Mouse (Mus musculus) embryo, embryonic 11.5 days (tissue): ENCODE measurements around the gene Cenpa.
"Not testable (repeated sequence)": the region's sequence is repeated elsewhere in the genome, so short reads cannot be mapped to it uniquely, and the experiment has no call there.

Source experiments
- DNase-seq: peaks from one replicate; pipeline ENCODE4 v3.0.0-alpha.2; 2012; ENCODE audit warnings: low read depth, low spot score

Cenpa gene

DNA sequence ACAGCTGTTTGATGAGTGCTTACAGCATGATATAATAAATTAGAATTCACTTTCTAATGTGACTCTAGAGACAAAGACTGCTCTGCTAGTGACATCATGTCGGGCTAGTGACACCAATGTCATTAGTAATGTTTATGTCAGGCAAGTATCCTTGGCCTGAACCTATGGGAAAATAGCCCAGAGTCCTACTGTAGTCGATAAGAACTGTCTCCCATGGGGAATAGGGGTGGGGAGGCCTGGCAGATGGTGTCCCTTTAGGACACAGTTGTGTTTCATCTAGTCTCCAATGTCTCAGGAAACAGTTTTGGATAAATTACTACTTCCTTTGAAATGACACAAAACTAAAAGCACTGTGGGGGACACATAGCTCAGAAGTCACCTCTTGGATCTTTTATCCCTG is 20.5 kb upstream of the Cenpa start:
- no peak for DNase-seq

DNA sequence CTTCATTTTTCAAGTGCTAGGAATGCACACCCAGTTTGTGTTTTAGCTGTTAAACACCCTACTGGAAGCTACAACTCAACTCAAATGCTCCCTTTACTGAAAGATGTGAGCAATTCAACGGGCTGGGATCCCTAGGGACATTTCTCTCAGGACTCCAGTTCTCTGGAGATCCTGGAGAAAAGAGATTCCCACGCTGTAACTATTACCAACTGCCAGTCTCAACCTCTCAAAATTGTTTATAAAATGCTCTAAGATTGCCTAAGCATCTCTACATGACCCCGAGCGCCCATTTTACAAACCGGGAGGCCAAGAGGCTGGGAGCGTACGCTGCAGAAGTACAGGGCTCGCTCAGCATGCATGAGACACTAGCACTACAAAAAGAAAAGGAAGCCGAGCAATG is 19.2 kb upstream of the Cenpa start:
- DNase-seq, result no peak

DNA sequence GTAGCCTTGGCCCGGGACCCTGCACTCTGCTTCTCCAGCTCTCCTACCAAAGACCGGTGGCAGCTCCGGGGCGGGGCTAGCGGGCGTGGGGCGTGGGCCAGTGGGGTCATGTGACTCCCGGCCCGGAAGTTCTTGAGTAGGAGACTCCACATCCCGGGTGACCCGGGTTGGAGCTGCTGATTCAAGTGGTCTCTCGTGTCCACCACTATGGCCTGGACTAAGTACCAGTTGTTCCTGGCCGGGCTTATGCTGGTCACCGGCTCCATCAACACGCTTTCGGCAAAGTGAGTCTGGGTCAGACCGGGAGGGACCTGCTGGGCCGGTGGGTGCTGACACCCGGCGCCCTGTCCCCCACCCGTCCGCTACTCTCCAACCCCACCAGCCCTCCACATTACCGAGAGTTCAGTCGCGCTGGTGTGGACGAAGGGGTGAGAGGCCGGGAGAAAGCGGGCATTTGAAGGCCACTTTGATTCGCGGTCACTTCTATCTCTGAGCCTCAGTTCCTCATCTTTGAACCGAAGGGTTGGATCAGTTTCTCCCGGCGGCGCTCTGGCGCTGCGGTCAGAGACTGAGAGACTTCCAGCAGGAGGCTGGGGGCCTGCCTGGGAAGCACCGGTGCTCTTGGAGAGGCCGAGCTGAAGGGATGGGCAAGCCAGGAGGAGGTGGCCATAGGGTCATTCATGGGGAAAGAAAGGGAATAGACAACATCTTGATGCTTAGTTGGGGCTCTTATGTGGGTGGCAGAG is 18.6 kb upstream of the Cenpa start, which contains the start of gene Slc35f6:
Gene Slc35f6, plus strand, starts transcription at position 119 of the 746 bp plus-strand sequence.
- DNase-seq, result peak; percentile 69

DNA sequence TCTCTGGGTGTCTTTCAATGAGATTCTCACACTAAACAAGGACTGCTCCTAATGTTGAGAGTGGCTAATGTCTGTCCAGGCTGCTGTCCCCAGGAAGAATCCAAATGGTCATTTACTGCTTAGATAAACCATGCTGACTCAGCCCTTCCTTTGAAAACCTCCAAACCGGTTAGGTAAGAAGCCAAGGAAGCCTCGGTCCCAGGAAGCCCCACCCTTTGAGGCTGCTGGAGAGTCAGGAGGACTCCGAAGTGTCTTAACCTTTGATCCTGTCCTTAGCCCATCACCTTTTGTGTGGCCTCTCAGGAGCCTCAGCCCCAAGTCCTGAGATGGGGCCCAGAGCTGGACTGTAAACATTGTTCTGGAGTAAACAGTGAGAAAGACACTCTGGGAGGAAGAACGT is 17.0 kb upstream of the Cenpa start:
- DNase-seq, result no peak

DNA sequence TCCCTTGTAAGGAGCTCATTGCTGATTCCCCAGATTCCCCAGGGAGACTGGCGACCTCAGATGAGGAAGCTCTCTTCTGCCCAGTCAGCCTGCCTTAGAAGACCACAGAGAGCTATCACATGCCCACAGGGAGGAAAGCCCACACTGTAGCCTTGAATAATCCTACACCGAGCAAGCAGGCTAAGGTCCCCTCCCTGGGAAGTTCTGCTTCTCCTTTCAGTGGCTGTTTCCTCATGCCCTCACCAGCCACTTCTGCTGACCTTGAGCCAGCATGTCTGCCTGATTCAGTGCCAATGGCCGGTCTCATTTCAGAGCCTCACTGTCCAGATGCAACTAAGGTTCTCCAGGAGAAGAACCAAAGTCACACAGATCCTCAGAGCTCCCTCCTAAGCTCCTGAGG is 15.8 kb upstream of the Cenpa start:
- DNase-seq, result no peak

DNA sequence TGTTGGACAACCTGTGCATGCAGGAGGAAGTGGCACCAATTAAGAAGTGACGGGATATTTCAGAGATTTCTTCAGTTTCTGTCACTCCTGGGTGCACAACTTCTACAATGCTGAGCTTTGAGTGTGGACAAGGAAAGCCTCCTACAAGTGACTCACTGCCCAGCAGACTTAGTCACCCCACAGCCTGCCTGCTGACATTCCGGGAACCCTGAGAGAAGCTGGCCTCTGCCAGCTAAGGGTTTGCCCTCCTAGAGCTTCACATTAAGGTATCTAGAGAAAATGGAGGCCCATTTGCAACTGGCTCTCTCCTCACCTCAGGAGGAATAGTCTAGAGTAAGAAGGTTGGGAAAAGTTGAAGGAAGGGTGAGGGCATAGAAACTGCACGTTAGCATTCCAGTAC is 15.0 kb upstream of the Cenpa start:
- no peak for DNase-seq

DNA sequence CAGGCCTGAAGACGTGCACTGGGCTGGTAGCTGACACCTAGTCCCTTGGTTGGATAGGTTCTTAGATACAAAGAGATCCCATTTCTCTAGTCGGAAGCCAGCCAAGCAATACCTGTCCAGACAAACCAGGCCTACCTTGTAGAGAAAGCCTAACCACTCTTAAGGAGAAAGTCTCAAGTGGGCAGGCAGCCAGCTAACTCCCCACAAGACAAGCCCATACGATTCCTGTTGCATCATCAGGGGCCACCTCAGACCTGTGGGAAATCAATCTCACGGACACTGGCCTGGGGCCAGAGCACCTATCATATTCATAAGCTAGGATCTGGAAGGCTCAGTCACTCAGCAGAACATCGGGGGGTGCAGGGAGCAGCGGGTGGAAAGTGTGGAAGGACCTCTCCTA is 13.3 kb upstream of the Cenpa start:
- no peak for DNase-seq

DNA sequence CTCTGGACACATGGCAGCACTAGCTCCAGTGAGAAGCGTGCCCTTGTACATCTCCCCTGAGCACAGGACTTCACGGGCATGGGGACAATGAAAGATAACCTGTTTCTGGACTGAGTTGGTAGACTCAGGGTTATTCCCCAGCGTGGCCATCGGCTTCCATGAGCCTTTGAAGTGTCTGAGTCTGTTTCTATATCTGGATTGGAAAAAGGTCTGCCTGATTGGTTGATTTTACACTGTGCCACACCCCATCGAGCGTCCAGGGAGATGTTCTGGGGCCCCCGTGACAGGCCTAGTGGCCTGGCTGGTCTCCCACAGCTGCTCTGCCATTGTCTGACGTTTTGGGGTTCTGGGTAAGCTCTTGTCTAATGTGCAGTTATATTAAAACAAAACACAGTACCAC is 11.5 kb upstream of the Cenpa start:
- DNase-seq, result no peak

DNA sequence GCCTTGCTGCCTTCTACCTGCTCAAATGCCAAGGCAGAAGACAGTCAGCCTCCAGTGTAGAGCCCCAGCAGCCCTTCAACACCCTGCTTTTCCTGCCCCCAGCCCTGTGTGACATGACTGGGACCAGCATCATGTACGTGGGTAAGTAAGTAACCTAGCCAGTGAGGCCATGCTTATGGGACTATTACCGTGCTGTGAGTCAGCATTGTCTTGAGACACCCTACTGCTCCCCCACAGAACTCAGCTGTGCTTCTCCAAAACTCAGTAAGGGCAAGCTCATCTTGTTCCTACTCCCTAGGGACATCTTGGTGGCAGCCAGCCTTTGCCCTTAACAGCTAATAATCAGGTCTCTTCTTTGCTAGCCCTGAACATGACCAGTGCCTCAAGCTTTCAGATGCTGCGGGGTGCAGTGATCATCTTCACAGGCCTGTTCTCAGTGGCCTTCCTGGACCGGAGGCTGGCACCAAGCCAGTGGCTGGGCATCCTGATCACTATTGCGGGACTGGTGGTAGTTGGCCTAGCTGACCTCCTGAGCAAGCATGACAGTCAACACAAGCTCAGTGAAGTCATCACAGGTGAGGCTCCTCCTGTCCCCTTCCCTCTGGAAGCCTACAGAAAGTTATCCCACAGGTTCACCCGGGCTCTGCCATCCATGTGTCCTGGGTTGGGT is 10.9 kb upstream of the Cenpa start:
- no peak for DNase-seq

DNA sequence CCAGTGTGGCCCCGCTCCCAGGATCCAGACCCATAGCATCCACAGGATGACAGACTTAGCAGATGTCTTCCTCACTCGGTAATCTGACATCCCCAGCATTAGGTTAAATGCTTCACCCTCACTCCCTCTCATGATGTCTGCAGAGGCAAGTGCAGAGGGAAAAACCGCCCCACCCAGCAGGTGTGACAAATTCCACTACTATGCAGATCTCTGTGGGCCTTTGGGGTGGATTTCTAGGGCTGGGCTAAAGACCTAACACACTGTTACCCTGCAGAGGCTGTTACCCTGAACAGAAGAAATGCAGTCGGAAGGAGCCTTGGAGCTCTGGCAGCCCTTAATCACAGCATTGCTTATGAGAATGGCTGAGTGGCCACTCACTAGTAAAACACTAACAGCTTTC is 7.5 kb upstream of the Cenpa start:
- DNase-seq, result no peak

DNA sequence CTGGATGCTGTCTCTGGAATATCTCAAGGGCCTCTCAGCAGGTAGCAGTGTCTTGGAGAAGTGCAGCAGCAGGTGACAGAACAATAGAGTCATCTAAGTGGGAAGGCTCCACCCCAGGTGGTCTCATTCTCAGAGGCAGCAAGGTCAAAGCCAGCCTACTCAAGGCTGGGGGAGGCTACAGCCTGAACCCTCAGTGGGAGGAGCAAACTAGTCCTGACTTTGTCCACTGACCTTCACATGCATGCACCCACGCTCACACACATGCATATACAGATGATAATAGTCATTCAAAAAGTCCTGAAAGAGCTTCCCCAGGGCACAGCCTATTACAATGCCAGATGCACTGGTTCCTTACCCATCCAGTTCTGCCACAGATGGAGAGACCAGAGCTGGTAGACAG is 6.3 kb upstream of the Cenpa start:
- no peak for DNase-seq

DNA sequence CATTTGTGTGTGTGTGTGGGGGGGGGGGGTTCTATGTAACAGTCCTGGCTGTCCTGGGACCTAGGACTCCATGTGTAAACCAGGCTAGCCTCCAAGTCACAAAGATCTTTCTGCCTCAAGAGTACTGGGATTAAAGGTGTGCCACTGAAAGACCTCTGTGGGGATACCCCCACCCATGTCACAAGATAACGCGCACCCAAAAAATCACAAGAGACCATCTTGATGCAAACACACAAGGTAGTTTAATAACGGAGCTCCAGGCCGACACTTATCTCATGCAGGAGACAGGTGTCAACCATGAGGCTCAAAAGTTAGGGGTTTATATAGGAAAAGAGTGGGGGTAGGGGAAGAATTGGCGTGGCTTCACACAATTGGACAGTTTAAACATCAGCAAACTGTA is 5.8 kb upstream of the Cenpa start:
- DNase-seq, result no peak

DNA sequence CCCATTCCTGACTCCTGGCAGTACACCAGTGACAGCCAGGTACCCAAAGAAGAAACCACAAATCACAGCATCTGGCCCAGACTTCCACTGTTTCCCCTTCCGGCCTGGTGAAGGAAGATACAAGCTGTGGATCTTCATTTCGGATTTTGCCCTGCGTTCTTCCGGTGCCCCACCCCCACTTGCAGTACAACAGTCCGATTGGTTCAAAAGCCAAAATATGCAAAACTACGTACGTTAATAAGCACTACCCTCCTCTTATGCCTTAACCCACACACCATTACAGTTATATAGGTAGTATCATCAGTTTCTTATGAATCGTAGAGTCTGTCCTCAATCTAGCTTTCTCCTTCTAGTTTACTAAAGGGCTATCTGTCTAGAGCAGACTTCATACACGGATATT is 1.2 kb upstream of the Cenpa start:
- no peak for DNase-seq

DNA sequence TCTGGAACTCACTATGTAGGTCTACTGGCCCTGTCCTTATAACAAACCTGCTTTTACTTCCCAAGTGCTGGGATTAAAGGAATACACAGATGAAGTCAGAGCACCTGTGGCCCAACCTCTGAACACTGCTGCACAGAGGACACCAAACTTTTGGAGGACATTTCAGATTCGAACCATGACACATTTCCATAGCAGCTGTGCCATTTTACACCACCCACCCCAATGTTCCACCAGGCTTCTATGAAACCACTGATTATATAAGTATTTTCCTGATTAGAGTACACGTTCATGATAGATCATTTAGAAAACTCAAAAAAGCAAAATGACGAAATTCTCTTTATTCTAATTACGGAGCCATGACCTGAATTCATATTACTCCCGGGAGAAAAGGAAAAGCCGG is 609 bp upstream of the Cenpa start:
- DNase-seq, result no peak

DNA sequence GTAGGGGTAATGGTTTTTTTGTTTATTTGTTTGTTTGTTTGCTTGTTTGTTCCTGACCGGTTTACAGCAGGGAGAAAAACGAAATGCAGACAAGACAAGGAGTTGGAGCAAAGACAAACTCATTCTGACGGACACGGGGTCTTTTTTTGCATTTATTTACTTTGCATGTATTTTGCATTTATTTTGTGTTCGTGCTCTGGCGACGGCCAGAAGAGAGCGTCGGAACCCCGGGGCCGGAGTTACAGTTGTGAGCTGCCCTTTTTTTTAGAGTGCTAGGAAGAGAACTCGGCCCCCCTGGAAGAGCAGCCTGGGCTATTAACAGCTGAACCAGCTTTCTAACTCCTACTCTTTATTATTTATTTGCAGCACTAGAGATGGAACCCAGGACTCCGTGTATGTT is 638 bp downstream of the Cenpa start:
- DNase-seq, result no peak

DNA sequence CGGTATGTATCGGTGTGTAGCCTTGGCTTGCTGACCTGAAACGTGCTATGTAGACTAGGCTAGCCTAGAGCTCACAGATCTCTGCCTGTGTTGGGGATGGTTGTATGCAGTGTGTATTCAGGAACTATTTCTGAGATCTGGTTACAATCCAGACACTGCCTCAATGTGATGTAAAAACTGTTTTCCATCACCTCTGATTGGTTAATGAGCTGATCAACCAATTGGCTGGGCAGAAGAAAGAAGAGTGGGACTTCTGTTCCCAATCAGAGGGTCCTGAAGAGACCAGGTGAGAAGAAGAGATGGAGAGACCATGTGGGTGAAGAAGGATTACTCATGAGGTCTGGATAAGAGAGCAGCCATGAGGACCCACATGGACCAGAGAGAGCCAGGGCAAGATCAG is 1.1 kb downstream of the Cenpa start:
- no peak for DNase-seq

DNA sequence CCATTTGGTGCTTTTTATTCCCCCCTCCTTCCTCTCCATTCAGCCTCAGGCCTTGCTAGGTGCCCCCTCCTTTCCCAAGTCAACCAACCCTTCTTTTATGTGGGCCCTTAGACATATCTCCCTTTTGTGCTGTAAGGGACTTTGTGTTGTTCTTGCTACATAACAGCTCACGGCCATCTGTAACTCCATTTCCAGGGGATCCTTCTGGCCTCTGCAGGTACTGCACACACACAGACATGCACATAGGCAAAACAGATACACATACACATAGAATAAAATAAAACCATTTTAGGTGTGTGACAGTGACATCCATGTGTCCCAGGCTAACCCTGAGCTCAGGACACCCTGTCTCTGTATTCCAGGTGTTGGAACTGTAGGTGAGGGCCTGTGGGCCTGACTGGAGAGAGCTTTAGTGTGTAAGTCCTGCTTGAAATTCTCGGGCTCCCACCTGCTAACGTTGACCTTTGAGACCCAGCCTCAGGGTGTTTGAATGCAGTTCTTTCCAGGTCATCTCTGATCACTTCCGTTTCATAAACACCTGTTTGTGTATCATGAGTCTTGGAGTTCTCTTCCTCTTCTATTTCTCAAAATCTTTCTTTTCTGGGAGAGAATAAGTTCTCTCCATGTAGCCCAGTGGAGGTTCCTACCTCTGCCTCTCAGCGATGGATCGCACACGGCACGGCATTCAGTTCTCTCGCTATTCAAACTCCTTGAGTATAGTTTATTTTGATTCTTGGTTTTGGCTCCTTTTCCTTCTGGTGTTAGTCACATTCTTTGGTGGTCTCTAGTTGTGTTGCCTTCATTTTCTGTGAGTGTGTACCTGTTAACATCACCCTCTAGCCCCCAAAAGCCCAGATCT is 2.3 kb downstream of the Cenpa start:
- DNase-seq, result no peak

DNA sequence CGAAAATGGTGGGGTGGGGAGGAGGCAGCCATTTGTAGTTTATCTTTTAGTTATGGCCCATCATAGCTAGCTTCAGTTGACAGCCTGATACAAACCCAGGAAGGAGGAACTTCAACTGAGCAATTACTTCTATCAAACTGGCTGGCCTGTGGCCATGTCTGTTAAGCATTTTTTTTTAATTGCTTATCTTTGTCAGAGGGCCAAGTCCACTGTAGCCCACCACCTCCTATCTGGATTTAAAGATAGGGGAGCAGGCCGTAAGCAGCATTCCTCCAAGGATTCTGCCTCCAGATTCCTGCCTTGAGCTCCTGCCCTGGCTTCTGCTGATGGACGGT is 2.9 kb downstream of the Cenpa start:
- no peak for DNase-seq

DNA sequence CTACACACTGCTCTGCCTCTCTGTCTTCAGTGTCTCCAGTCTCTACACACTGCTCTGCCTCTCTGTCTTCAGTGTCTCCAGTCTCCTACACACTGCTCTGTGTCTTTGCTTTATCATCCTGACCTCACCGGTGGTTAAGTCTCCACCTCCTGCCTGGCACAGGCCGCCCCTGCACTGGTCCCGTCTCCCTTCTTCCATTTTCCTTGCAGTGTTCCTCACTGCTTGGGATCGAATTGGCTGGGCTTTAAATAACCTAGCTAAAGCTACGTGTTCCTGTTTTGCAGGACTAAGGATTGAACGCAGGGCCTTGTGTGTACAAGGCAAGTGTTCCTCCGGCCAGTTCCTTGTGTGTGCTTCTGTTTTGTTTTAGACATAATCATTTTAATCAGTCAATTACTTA is 3.5 kb downstream of the Cenpa start:
- no peak for DNase-seq

DNA sequence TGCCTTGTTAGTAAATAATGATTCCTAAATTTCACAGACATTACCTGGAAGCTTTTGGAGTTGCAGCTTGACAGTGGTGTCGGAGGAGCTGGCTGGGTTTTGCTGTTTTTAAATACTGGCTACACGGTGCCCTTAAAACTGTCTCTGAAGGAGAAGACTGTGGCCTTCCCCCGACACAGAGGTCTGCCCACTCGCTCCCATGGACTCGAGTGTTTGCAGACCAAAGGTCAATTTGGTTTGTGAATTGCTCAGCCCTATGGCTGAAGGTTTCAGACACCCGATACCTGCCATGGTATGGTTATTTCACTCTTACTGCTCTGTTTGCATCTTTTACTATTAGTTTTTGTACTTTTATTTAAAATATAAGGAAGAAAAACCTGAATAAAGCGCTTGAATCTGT is 7.4 kb downstream of the Cenpa start:
- DNase-seq, result no peak

DNA sequence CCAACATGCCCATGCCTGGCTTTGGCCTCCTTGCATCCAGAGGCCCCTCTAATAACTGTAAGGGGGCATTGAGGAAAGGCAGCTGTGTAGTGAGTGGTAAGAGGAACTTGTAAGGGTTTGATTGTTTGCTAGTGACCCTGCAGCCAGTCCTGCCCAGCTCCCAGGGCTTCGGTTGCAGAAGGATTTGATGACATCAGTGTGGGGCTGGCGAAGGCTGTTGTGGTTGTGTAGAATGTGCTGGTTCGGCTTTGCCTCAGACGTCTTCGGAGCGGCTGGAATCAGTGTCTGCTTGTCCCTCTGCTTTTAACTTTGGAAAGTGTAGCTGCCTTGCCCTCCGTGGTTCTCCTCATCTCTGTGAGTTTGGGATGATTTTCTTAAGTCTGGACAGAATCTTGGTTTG is 10.2 kb downstream of the Cenpa start:
- DNase-seq, result no peak

DNA sequence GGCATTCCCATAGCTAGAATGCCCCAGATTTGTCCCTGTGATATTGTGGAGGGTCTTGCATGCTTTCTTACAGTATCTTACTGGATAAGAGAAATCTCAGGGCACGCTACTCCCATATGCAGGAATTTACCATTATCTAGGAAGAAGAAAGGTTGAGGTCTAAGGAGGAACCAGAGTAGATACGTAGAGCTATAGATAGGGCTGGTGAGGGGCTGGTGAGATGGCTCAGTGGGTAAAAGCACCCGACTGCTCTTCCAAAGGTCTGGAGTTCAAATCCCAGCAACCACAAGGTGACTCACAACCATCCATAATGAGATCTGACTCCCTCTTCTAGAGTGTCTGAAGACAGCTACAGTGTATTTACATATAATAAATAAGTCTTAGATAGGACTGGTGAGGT is 11.5 kb downstream of the Cenpa start:
- DNase-seq, result not testable (repeated sequence)
